Mouse (Mus musculus) heart, postnatal 14 days (tissue): ENCODE measurements around the gene Rtbdn. TPM values are rescaled to one million over a fixed set of nuclear protein-coding genes. Genes with fewer than 3 reads are reported as not detected.

ENCODE experiments used
- DNase-seq, 2 experiments: peaks; one replicate each; pipeline ENCODE4 v3.0.0; 2021 to 2022
- intact Hi-C: fragments of 180-260 bp; cut with DNase I; formaldehyde crosslinking; loops from one replicate; pipeline ENCODE4 v1.15.1; 2025
- total RNA-seq, 2 experiments: library from RNA; stranded (reverse); gene quantifications; 2 replicates each; pipeline ENCODE4 v1.2.3; 2021

The Rtbdn gene
- total RNA-seq, 2 experiments from 2014 or later: not detected

GRCm38 (mm10) chr8:84977435-84978247, 30.9 kb downstream of the Rtbdn start:
- peak; percentile 72 to 77 for DNase-seq
- intact Hi-C loops: no loop called here

- DNase-seq: peak; percentile 95 to 96
- intact Hi-C loops: no loop called here
Measured at GRCm38 (mm10) chr8:84978248-84978940, 31.6 kb downstream of the Rtbdn start, which contains the start of gene Junb. Gene Junb (minus strand): TSS chr8:84978718.

DNA sequence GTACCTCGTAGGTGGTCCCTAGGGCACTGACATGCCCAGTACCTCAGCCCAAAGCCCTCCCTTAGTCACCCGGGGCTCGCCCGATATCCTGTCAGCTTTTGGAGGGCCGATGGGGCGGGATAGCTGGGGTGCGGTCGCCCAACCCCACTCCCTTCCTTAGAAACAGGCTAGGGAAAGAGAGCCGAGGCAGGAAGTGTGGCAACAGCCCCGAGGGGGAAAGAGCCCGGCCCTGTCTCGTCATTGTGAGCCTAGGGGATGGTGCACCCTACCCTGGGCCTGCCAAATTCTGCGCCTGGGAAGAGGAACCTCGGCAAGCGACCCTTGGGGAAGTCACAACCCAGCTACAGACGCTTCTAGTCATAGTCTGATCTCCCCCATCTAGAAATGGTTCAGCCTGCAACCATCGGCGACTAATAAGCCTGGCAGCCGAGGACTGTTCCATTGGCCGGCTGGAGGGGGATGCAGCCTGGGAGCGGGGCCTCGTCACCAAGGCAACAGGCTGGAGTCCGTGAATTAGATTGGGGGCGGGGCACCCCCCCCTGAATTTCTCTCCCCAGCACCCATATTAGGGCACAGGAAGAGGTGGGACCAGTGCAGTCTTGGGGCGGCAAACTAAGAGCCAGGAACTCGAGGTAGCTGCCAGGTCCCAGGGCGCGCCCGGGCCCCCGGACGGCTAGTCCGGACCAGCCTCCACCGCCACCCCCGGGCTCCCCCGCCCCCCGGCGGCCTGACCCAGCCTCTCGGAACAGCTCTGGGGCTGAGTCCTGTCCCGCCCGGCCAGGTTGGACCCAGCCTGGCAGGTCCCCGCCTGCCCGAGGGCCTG, 33.0 kb downstream of the Rtbdn start:
- intact Hi-C loops: no loop called here

DNA sequence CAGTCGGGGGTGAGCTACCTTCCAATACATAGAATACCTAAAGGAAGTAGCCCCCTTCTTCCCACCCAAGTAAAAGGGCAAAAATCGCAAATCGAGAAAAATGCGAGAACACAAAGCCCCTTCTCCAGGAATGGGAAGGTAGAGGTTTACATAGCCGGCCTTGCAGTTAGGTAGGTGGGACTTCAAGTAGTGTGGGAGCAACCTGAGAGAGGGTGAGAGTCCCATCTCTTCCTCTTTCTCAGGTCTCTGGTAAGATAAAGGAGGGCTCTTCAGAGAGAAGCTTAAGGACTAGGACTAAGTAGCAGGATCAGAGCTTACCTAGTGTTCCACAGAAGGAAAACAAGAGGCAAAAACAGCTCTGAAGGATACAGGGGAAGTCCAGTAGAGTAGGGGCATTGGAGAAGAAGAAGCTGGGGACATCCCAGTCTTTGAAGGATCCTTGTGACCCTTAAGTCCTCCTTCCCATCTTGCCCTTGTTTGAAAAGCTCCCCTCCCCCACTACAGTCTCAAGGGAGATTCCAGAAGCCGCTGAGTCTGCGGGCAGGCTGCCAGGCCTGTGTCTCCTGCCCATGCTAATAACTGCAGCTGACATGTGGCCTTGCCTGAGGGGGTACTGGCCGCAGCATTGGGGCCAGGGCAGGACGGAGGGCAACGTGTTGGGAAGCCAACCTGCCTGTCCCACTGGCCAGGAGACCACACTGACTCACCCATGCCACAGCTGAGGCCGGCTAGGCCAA, 34.0 kb downstream of the Rtbdn start:
- peak; percentile 83 to 85 for DNase-seq
- intact Hi-C loops: no loop called here

More for the DNA sequence above, 33.0 kb downstream of the Rtbdn start:
- DNase-seq: peak; percentile 90 to 91

- DNase-seq: no peak
- intact Hi-C loops: no loop called here
Measured at GRCm38 (mm10) chr8:84981644-84982498, 35.1 kb downstream of the Rtbdn start.

GRCm38 (mm10) chr8:84982499-84983011, 35.8 kb downstream of the Rtbdn start:
- DNase-seq: no peak
- intact Hi-C loops: no loop called here

DNA sequence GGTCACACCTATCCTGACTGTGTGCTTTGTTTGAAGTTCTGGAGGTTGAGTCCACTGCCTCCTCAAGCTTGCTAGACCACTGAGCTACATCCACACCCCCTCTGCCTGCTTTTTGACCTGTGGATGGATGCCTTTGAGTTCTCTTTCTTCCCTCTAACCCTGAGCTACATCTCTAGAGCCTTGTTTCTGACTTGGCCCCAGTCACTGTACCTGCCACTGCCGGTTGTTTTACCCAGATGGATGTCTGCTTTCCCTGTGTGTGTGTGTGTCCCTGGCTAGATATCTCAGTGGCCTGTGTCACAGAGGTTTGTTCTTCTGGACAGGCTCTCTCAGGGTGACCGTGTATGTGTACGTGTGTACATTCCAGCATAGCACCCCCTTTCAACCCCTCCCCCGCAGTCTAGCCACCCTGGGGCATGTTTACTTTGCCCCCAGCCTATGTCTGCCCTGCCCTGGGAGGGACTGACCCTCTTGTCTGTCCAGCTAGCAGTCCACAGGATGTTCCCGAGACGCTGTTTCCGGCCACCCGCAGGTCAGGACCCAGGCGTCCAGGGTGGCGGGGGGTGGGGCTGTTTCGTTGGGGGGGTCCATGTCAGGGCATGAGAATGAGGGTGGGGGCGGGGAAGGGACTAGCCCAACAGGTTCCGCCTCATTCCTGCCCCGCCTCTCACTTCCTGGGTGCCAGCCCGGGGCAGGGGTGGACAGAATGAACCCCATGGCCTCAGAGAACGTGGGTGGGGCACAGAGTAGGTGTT, 37.7 kb downstream of the Rtbdn start:
- intact Hi-C loops: no loop called here
- DNase-seq: peak in 1 of 2 experiments; percentile 40

GRCm38 (mm10) chr8:84985049-84985683, 38.4 kb downstream of the Rtbdn start:
- no peak for DNase-seq
- intact Hi-C loops: no loop called here

DNA sequence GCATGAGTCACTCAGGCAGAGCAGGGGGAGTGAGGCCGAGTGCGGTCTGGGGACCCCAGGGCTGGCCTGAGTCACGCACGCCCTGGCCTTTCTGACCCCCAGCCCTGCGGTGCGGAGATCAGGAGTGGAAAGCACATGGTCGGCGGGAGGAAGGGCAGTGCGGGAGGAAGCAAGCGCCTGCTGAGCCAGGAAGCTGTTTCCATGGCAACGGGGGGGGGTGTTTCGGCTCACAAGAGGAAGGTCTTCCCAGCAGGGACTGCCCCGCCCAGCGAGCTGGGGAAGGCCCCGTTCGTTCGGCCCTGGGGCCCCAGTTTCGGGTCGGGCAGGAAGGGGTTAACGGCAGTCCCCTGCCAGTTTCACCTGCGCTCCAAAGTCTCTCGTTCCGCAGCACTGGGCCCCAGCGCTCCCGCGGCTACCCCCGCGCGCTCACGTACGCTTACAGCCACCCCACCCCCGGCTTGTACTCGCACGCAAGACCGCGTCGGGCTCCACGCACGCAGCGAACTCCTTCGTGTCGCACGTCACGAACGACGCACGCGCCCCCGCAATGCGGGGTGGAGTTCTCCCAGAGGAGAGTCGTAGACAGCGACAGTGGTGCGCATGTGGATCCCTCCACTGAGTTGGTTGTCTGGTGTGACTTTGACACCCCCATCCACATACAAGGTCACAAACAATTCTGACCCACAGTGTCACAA, 39.0 kb downstream of the Rtbdn start:
- intact Hi-C loops: no loop called here
- DNase-seq: peak; percentile 88 to 89

- intact Hi-C loops: no loop called here
- no peak for DNase-seq
Measured at GRCm38 (mm10) chr8:84986379-84986945, 39.7 kb downstream of the Rtbdn start.

DNA sequence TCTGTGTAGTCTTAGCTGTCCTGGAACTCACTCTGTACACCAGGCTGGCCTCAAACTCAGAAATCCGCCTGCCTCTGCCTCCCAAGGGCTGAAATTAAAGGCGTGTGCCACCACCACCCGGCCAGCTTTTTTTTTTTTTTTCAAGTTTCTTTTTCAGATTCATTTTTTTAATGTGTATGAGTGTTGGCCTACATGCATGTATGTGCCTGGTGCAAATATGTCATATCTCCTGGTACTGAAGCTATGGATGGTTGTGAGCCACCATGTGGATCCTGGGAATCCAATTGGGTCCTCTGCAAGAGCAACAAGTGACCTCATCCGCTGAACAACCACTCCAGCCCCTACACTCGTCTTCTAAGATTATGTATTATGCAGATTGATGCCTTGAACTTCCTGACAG, 40.6 kb downstream of the Rtbdn start:
- DNase-seq: no peak
- intact Hi-C loops: no loop called here

DNA sequence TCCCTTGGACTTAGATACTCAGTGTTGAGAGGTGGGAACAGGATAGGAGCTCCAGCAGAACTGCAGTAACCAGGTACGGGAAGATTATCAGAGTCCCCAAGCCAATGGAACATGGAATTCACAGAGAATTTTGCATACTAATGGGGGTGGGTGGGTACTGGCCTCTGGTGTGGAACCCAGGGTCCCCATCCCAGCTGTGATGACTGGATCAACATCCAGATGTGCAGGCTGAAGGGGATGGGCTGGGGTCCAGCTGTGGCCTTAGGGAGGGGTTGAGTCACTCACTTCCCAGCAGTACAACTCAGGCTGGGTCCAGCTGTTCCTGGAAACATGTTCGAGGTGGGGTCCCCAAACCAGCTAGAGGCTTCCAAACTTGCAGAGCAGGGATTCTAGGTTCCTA, 41.1 kb downstream of the Rtbdn start:
- DNase-seq: peak; percentile 63 to 68
- intact Hi-C loops: no loop called here

DNA sequence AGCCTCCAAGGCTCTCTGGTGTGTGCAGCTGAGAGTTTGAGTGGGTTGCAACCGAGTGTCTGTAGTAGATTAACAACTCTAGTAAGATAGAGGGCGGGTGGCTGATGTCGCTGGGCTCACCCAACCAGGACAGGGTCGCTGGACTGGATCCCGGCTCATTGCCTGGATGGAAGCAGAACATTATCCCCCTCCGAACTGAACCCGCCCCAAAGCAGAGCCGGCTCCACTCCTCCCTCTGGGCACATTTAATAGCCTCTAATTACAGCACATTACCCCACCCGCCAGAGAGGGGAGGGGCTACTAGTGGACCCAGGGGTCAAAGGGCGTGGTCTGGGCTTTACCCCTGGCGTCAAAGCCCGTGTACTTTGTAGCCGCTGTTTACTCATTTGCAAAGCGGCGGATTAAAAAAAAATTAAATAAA, 42.5 kb downstream of the Rtbdn start:
- DNase-seq: peak; percentile 60 to 61
- intact Hi-C loops: loop anchor here (1.0 kb wide), 1 partner anchor 14 kb away; no protein-coding TSS in a partner anchor

- intact Hi-C loops: loop anchor here (1.0 kb wide), 1 partner anchor 15 kb away; no protein-coding TSS in a partner anchor
- peak; percentile 94 to 97 for DNase-seq
Measured at GRCm38 (mm10) chr8:84989810-84990209, 43.0 kb downstream of the Rtbdn start.

GRCm38 (mm10) chr8:84990349-84990748, 43.6 kb downstream of the Rtbdn start, which contains the start of gene Hook2:
Gene Hook2 (plus strand): TSS chr8:84990603.
- DNase-seq: peak; percentile 95 to 97
- intact Hi-C loops: no loop called here

- DNase-seq: no peak
- intact Hi-C loops: no loop called here
Measured at GRCm38 (mm10) chr8:84990836-84991235, 44.0 kb downstream of the Rtbdn start.

- intact Hi-C loops: no loop called here
- DNase-seq: no peak
Measured at GRCm38 (mm10) chr8:84994375-84994774, 47.6 kb downstream of the Rtbdn start.
